Comparison of ENCODE assay signal across 8 mouse cellular contexts in the genomic region with DNA sequence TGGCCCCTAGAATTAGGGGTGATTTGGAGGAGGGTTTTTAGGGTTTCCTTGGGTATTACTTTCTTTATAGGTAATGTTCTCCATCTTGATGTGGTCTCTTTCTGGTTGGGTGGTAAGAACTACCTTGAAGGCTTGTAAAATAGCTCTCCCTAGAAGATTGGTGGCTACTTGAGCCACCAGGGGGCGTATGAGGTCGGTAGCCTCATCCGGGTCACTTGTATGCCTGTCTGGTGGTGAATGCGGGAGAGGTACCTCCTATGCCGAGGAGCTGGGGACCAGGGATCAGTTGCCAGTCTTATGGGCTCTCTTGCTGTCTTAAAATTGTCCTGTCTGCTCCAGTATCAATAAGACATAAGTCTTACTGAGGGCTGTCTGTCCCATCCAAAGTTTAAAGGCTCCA. TPM values are rescaled to one million over a fixed set of nuclear protein-coding genes. Genes with fewer than 3 reads are reported as not detected.
A peak's percentile ranks its signal among the peaks of the same experiment; 100 is the strongest.
DNase-seq lines count a peak whose midpoint lies in the region; ATAC-seq and TF ChIP-seq lines count a peak whose summit lies in the region.

No protein-coding gene starts in this region.

- no peaks in the 10 kb centered on the region for H3K36me3 ChIP-seq in heart, postnatal 0 days (replicated peaks; ENCODE audit: control insufficient read depth, insufficient read depth, low read length)
- H3K36me3 ChIP-seq in lung, postnatal 0 days (ENCODE audit: insufficient read depth, low read length) = no peaks in the 10 kb centered on the region

- no peak overlapping the region for H3K4me3 ChIP-seq in heart, postnatal 0 days (ENCODE audit: low read depth, low read length)
- no peak overlapping the region for H3K4me3 ChIP-seq in lung, postnatal 0 days (ENCODE audit: low read depth, low read length)

- peak; percentile 62 for TF ChIP-seq CTCF in heart, postnatal 0 days (IDR thresholded peaks at IDR 0.05; ENCODE audit: low read depth)
- TF ChIP-seq CTCF in lung, postnatal 0 days (IDR thresholded peaks at IDR 0.05) = peak; percentile 77

- 0 out of 2 replicates have a peak, but pooled peaks cover 4% of the 10 kb centered on the region for H3K27me3 ChIP-seq in heart, postnatal 0 days (ENCODE audit: control insufficient read depth, insufficient read depth, low read length)
- H3K27me3 ChIP-seq in lung, postnatal 0 days (replicated peaks; ENCODE audit: insufficient read depth, low read length) = no peaks in the 10 kb centered on the region

- H3K4me1 ChIP-seq in heart, postnatal 0 days (ENCODE audit: control insufficient read depth, insufficient read depth) = 0 out of 2 replicates have a peak, but pooled peaks cover 2% of the 10 kb centered on the region
- H3K4me1 ChIP-seq in lung, postnatal 0 days (ENCODE audit: insufficient read depth, low read depth, low read length) = peaks cover 3% of the 10 kb centered on the region; the same call in 1 of the 2 replicates

- H3K4me2 ChIP-seq in heart, postnatal 0 days (ENCODE audit: low read depth, low read length) = no peak overlapping the region
- H3K4me2 ChIP-seq in lung, postnatal 0 days (replicated peaks; ENCODE audit: low read depth, low read length) = no peak overlapping the region

- no peak for ATAC-seq in heart, postnatal 0 days (ENCODE audit: insufficient read depth, low read depth)
- 0 out of 2 replicates have a peak, but pooled peaks have one; percentile 27 for ATAC-seq in lung, postnatal 0 days
- no peak for ATAC-seq in inflammation-experienced regulatory T-cells, adult 6 months

- no peak overlapping the region for H3K27ac ChIP-seq in heart, postnatal 0 days (ENCODE audit: low read depth)
- H3K27ac ChIP-seq in lung, postnatal 0 days (ENCODE audit: low read length) = no peak overlapping the region

- no peak for DNase-seq in heart, postnatal 0 days (ENCODE audit: low spot score)
- no peak for DNase-seq in heart, adult 8-10 months (ENCODE audit: low spot score)
- peak; percentile 51 for DNase-seq in A20 (ENCODE audit: low read depth, low spot score)
- peak; percentile 56 for DNase-seq in T-cell, adult 2 months (ENCODE audit: low spot score)
- DNase-seq in gastrocnemius, postnatal 14 days = peak; percentile 69
- DNase-seq in lung, postnatal 0 days (ENCODE audit: low spot score) = peak; percentile 75
- DNase-seq in frontal cortex, postnatal 25 days (ENCODE audit: low spot score in 2 of 2) = no peak

- intact Hi-C loops in gastrocnemius, postnatal 14 days (cut with DNase I; ENCODE audit: low total_unique reads) = loop anchor here (10.0 kb wide), 1 partner anchor 80 kb away; the partner anchor contains the start of gene Iqcn

- 11% methylated on average over 5 of the region's 5 CpGs for WGBS in heart, postnatal 0 days
- 10% methylated on average over 5 of the region's 5 CpGs for WGBS in lung, postnatal 0 days

- no peak overlapping the region for H3K9ac ChIP-seq in heart, postnatal 0 days (replicated peaks; ENCODE audit: low read depth, low read length)
- no peak overlapping the region for H3K9ac ChIP-seq in lung, postnatal 0 days (replicated peaks; ENCODE audit: low read depth)

- TF ChIP-seq EP300 in heart, postnatal 0 days (IDR thresholded peaks at IDR 0.05; ENCODE audit: low read depth) = no peak
- no peak for TF ChIP-seq EP300 in lung, postnatal 0 days (IDR thresholded peaks at IDR 0.05)

- H3K9me3 ChIP-seq in heart, postnatal 0 days (replicated peaks; ENCODE audit: control insufficient read depth, low read length) = no peaks in the 10 kb centered on the region
- no peaks in the 10 kb centered on the region for H3K9me3 ChIP-seq in lung, postnatal 0 days (ENCODE audit: low read length)

RNA-seq across cellular contexts. Expression of gene Gdf15, which starts 7.2 kb away (rescaled TPM):
- total RNA-seq in heart, postnatal 0 days (2014; rRNA removed; ENCODE audit: low replicate concordance) = 0.15 and 5.4 TPM in 2 replicates
- polyA plus RNA-seq in heart, postnatal 0 days (2015; fragmentation: Nextera tagmentation; extraction: Ambion mirVana) = 1.4 and 1.7 TPM in 2 replicates
- total RNA-seq in heart, adult 8-10 months (2022) = 1 to 10 TPM in 2 of 4 experiments, under 1 TPM in 2; 0.69 to 1.9 (median 1.2) TPM
- not detected for total RNA-seq in gastrocnemius, postnatal 14 days (2021)
- 1.3 and 2.3 TPM in 2 replicates for polyA plus RNA-seq in lung, postnatal 0 days (2015; fragmentation: Nextera tagmentation; extraction: Ambion mirVana)
- polyA plus RNA-seq in inflammation-experienced regulatory T-cells, adult 6 months (2017; shearing (Covaris generic)) = not detected

RNA-seq across cellular contexts. Expression of gene Lrrc25, which starts 9.1 kb away (rescaled TPM):
- 1.5 and 2.2 TPM in 2 replicates for total RNA-seq in heart, postnatal 0 days (2014; rRNA removed; ENCODE audit: low replicate concordance)
- 1.3 and 1.6 TPM in 2 replicates for polyA plus RNA-seq in heart, postnatal 0 days (2015; fragmentation: Nextera tagmentation; extraction: Ambion mirVana)
- total RNA-seq in heart, adult 8-10 months (2022) = 1 to 10 TPM; 1.4 to 2.3 (median 1.8) TPM
- total RNA-seq in gastrocnemius, postnatal 14 days (2021) = under 1 TPM; 0.53 to 0.88 TPM
- polyA plus RNA-seq in lung, postnatal 0 days (2015; fragmentation: Nextera tagmentation; extraction: Ambion mirVana) = 4.2 TPM in 2 replicates
- polyA plus RNA-seq in inflammation-experienced regulatory T-cells, adult 6 months (2017; shearing (Covaris generic)) = 1 to 10 TPM in 1 of 3 experiments, under 1 TPM in 2; 0.47 to 3.8 (median 0.71) TPM

RNA-seq across cellular contexts. Expression of gene Ssbp4, which starts 16.4 kb away (rescaled TPM):
- total RNA-seq in heart, postnatal 0 days (2014; rRNA removed; ENCODE audit: low replicate concordance) = 107 and 143 TPM in 2 replicates
- polyA plus RNA-seq in heart, postnatal 0 days (2015; fragmentation: Nextera tagmentation; extraction: Ambion mirVana) = 55.6 and 57.3 TPM in 2 replicates
- 10 to 100 TPM; 29.1 to 34.1 (median 31.3) TPM for total RNA-seq in heart, adult 8-10 months (2022)
- total RNA-seq in gastrocnemius, postnatal 14 days (2021) = 10 to 100 TPM; 22.9 to 25.7 TPM
- 117 and 125 TPM in 2 replicates for polyA plus RNA-seq in lung, postnatal 0 days (2015; fragmentation: Nextera tagmentation; extraction: Ambion mirVana)
- 10 to 100 TPM in 2 of 3 experiments, 1 to 10 TPM in 1; 2.6 to 16.2 (median 14.7) TPM for polyA plus RNA-seq in inflammation-experienced regulatory T-cells, adult 6 months (2017; shearing (Covaris generic))

RNA-seq across cellular contexts. Expression of gene Isyna1, which starts 30.9 kb away (rescaled TPM):
- total RNA-seq in heart, postnatal 0 days (2014; rRNA removed; ENCODE audit: low replicate concordance) = 111 and 125 TPM in 2 replicates
- 53.3 and 59.6 TPM in 2 replicates for polyA plus RNA-seq in heart, postnatal 0 days (2015; fragmentation: Nextera tagmentation; extraction: Ambion mirVana)
- 10 to 100 TPM; 15.5 to 37.5 (median 23.7) TPM for total RNA-seq in heart, adult 8-10 months (2022)
- total RNA-seq in gastrocnemius, postnatal 14 days (2021) = 10 to 100 TPM; 18.7 to 24.7 TPM
- 49.1 and 57.8 TPM in 2 replicates for polyA plus RNA-seq in lung, postnatal 0 days (2015; fragmentation: Nextera tagmentation; extraction: Ambion mirVana)
- polyA plus RNA-seq in inflammation-experienced regulatory T-cells, adult 6 months (2017; shearing (Covaris generic)) = 10 to 100 TPM; 27.6 to 32.6 (median 31.7) TPM

RNA-seq across cellular contexts. Expression of gene Pgpep1, which starts 35.1 kb away (rescaled TPM):
- total RNA-seq in heart, postnatal 0 days (2014; rRNA removed; ENCODE audit: low replicate concordance) = 18.0 and 36.3 TPM in 2 replicates
- 26.9 and 29.1 TPM in 2 replicates for polyA plus RNA-seq in heart, postnatal 0 days (2015; fragmentation: Nextera tagmentation; extraction: Ambion mirVana)
- 10 to 100 TPM; 40.0 to 57.7 (median 44.4) TPM for total RNA-seq in heart, adult 8-10 months (2022)
- total RNA-seq in gastrocnemius, postnatal 14 days (2021) = 10 to 100 TPM; 18.2 to 21.6 TPM
- polyA plus RNA-seq in lung, postnatal 0 days (2015; fragmentation: Nextera tagmentation; extraction: Ambion mirVana) = 32.9 and 34.4 TPM in 2 replicates
- polyA plus RNA-seq in inflammation-experienced regulatory T-cells, adult 6 months (2017; shearing (Covaris generic)) = 1 to 10 TPM; 3.8 to 6.4 (median 4.8) TPM

Comparison
In these comparisons a context has a peak if more than half of its experiments do, and no peak if none do; other contexts are left out.
1. DNase-seq: peak in A20 (single experiment), T-cell, adult 2 months (single experiment), gastrocnemius, postnatal 14 days (single experiment) and lung, postnatal 0 days (single experiment); none in heart, postnatal 0 days (single experiment), heart, adult 8-10 months (single experiment) and frontal cortex, postnatal 25 days (0 of 2).